Mouse (Mus musculus): ENCODE measurements around the gene Cnpy3. TPM values are rescaled to one million over a fixed set of nuclear protein-coding genes. Genes with fewer than 3 reads are reported as not detected.

Cnpy3 gene
- polyA plus RNA-seq, 1 experiment from 2014 or later: 63.4 TPM

DNA sequence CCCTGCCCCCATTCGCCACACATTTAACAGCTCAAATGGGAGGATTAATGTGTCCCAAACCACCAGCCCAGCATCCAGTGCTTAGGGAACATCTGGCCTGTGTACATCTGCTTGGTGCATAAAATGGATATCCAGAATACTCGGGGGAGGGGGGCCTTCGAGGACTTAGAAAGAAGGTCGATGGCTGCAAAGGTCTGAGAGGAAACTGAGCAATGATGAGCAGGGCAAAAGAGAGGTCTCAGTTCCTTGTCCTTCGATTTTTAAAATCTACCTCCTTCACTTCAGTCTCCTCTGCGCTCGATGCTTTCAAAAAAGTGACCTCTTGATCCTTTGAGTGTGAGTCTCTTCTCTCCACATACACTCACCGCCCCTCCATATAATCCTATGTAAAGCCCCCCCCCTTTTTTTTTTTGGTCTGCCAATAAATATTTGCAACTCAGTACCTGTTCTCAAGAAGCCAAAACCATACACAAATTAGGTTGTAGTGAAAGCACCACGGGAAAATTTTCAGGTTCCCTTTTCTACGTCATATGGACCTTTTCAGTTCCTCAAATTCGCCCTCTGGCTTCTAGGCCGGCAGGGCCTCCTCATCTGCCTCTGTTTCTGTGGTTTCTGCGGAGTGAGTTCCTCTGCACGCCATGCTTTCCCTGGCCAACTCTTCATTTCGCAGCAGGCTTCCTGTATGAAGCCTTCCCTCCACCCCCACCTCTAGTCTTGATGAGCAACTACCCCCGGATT is 789 bp downstream of the Cnpy3 start:
- peak overlapping the region; percentile 85 for H3K9ac ChIP-seq
- no peaks in the 10 kb centered on the region for H3K27me3 ChIP-seq
- 24% methylated on average over 16 of the region's 16 CpGs for WGBS
- peaks cover 27% of the 10 kb centered on the region for H3K4me1 ChIP-seq (replicated peaks)
- H3K4me3 ChIP-seq: peak overlapping the region; percentile 76
- no peaks in the 10 kb centered on the region for H3K9me3 ChIP-seq
- H3K27ac ChIP-seq (replicated peaks): peak overlapping the region; percentile 91
- no peak for ATAC-seq (ENCODE audit: low read depth)
- H3K36me3 ChIP-seq: peaks cover 14% of the 10 kb centered on the region
- H3K4me2 ChIP-seq: peak overlapping the region; percentile 82

DNA sequence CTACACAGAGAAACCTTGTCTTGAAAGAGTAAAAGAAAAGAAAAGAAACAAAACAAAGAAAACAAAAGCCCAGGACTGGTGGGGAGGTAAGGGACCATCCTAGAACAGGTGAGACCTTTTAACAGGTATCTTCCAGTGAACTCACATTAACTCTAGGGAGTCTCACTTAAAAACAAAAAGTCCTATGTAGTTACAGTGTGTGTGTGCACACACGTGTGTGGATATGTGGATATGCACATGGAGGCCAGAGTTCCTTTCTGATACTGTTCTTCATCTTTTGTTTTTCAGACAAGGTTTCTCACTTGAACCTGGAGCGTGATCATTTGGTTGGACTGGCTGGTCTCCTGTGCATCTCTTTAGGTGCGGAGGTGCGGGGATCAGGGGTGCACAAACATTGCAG is 1.4 kb downstream of the Cnpy3 start:
- peak overlapping the region; percentile 76 for H3K4me3 ChIP-seq
- H3K4me1 ChIP-seq (replicated peaks): peaks cover 27% of the 10 kb centered on the region
- H3K27me3 ChIP-seq: no peaks in the 10 kb centered on the region
- H3K9me3 ChIP-seq: no peaks in the 10 kb centered on the region
- peak overlapping the region; percentile 82 for H3K4me2 ChIP-seq
- H3K27ac ChIP-seq (replicated peaks): peak overlapping the region; percentile 91
- ATAC-seq (ENCODE audit: low read depth): no peak
- H3K9ac ChIP-seq: peak overlapping the region; percentile 85
- WGBS: 80% methylated on average over 4 of the region's 4 CpGs
- H3K36me3 ChIP-seq: peaks cover 20% of the 10 kb centered on the region

DNA sequence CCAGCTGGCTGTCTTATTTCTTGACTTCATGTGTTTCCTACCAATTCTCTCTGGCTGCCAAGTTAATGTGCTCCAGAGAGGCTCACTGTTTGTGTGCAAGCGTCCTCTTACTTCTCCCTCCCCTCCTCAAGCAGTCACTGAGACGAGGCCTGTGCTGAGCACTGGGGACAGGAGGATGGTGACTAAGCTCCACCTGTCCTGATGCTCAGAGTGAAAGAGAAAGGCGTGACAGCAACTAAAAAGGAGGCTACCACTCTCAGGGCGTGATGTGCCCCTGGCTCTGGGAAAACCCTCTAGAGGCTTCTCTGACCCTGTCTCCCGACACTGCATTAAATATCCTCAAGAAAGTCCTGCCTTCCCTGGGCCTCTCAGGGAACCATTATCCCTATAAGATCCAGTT is 2.7 kb downstream of the Cnpy3 start:
- no peaks in the 10 kb centered on the region for H3K27me3 ChIP-seq
- H3K4me3 ChIP-seq: no peak overlapping the region
- no peak overlapping the region for H3K4me2 ChIP-seq
- H3K4me1 ChIP-seq (replicated peaks): peaks cover 27% of the 10 kb centered on the region
- peaks cover 30% of the 10 kb centered on the region for H3K36me3 ChIP-seq
- WGBS: 86% methylated on average over 5 of the region's 5 CpGs
- H3K27ac ChIP-seq (replicated peaks): no peak overlapping the region
- no peaks in the 10 kb centered on the region for H3K9me3 ChIP-seq
- ATAC-seq (ENCODE audit: low read depth): no peak
- H3K9ac ChIP-seq: no peak overlapping the region

DNA sequence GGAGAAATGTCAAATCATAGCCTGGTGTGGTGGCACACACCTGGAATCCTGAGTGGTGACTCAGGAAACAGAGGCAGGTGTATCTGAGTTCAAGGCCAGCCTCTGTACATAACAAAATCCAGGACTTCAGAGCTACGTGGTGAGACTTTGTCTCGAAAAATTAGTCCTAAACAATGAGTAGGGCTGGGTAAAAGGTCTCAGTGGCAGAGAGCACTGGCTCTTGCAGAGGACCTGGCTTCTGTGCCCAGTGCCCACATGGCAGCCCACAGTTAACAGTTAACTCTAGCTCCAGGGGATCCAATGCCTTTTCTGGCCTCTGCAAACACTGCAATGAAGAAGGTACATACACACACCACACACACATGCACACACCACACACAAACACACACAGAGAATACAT is 4.2 kb downstream of the Cnpy3 start:
- Histone ChIP-seq H3K9me3 (no peaks in the 10 kb centered on the region), H3K27ac (replicated peaks) (no peak overlapping the region), H3K4me1 (replicated peaks) (peaks cover 26% of the 10 kb centered on the region), H3K4me3 (no peak overlapping the region), H3K27me3 (no peaks in the 10 kb centered on the region), H3K36me3 (peaks cover 44% of the 10 kb centered on the region), H3K9ac (no peak overlapping the region), H3K4me2 (no peak overlapping the region)
- no peak for ATAC-seq (ENCODE audit: low read depth)
- 90% methylated on average over 2 of the region's 2 CpGs for WGBS

DNA sequence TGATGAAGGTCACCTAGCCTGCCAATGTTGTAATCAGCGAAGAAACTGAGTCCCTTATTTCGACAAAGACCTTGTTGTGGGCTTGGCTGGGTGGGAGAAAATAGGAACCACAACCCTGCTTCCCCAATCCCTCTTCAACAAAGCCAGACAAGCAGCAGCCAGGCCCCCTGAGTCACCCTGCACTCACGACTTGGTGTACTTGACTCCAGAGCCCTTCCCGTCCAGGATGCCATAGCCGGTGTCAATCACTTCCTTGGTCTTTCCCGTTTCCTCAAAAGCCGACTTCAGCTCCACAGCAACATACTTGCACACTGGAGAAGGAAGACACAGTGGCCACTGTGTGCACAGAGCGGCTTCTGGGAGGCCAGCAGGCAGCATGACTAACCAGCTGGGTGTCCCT is 4.8 kb downstream of the Cnpy3 start:
- H3K27ac ChIP-seq (replicated peaks): no peak overlapping the region
- no peak overlapping the region for H3K4me3 ChIP-seq
- H3K4me2 ChIP-seq: no peak overlapping the region
- H3K4me1 ChIP-seq (replicated peaks): peaks cover 22% of the 10 kb centered on the region
- no peak overlapping the region for H3K9ac ChIP-seq
- no peaks in the 10 kb centered on the region for H3K27me3 ChIP-seq
- ATAC-seq (ENCODE audit: low read depth): no peak
- H3K9me3 ChIP-seq: no peaks in the 10 kb centered on the region
- 87% methylated on average over 8 of the region's 8 CpGs for whole genome bisulfite sequencing
- H3K36me3 ChIP-seq: peaks cover 50% of the 10 kb centered on the region

DNA sequence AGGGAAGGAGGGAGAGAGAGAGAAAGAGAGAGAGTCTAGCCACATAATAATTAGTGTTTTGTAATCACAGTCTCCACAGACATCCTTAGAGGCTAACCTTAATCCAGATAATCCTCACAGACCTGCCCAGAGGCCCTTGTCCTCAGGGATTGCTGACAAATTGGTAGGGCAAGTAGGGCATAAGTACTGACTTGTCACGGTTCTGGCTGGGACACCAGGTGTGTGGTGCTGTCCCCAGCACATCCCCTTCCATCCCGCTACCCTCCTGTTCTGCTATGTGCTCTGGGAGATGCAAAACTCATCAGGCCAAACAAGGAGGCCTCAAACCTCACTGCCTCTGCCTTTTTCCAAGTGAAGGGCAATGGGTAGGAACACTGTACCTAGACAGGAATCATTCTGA is 6.5 kb downstream of the Cnpy3 start:
- H3K4me3 ChIP-seq: no peak overlapping the region
- H3K27me3 ChIP-seq: no peaks in the 10 kb centered on the region
- no peak overlapping the region for H3K9ac ChIP-seq
- H3K27ac ChIP-seq (replicated peaks): no peak overlapping the region
- peaks cover 63% of the 10 kb centered on the region for H3K36me3 ChIP-seq
- no peak overlapping the region for H3K4me2 ChIP-seq
- ATAC-seq (ENCODE audit: low read depth): no peak
- no peaks in the 10 kb centered on the region for H3K9me3 ChIP-seq
- WGBS: 87% methylated on average over 2 of the region's 2 CpGs
- peaks cover 12% of the 10 kb centered on the region for H3K4me1 ChIP-seq (replicated peaks)

DNA sequence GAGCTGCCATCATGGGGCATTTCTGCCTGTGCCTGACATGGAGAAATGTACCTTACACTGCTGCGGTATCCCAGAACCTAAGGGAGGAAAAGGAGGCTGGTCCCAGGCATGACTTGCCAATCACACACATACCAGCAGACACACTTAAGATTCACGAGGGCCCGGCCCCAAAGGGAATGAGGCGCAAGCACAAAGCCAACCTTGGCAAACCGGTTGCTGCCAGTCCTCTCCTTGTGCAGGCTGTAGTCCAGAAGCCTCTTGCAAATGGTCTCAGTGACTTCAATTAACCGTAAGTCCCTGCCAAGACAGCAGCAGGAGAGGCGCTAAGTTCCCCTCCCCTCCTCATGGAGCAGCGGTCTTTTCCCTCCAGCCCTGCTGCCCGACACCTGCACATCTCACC is 9.0 kb downstream of the Cnpy3 start:
- 89% methylated on average over 9 of the region's 9 CpGs for WGBS
- Histone ChIP-seq H3K4me1 (replicated peaks) (no peaks in the 10 kb centered on the region), H3K4me3 (no peak overlapping the region), H3K27me3 (no peaks in the 10 kb centered on the region), H3K36me3 (peaks cover 72% of the 10 kb centered on the region), H3K9ac (no peak overlapping the region), H3K9me3 (no peaks in the 10 kb centered on the region), H3K4me2 (no peak overlapping the region), H3K27ac (replicated peaks) (no peak overlapping the region)
- ATAC-seq (ENCODE audit: low read depth): no peak

DNA sequence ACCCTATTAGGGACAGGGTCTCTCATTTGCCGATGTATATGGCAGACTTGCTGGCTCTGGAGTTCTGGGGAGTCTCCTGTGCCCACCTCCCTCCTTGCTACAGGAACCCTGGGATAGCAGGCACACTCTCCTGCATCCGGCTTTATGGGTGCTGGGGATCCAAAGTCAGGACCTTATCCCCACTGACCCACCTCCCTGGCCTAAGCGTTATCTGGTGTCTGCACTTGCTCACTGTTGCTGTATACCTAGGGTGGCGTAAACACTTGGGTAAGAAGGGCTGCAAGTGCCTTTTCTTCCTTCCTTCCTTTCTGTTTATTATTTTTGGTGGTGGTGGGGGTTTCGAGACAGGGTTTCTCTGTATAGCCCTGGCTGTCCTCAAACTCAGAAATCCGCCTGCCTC is 10.7 kb downstream of the Cnpy3 start:
- H3K27me3 ChIP-seq: no peaks in the 10 kb centered on the region
- WGBS: 98% methylated on average over 6 of the region's 6 CpGs

DNA sequence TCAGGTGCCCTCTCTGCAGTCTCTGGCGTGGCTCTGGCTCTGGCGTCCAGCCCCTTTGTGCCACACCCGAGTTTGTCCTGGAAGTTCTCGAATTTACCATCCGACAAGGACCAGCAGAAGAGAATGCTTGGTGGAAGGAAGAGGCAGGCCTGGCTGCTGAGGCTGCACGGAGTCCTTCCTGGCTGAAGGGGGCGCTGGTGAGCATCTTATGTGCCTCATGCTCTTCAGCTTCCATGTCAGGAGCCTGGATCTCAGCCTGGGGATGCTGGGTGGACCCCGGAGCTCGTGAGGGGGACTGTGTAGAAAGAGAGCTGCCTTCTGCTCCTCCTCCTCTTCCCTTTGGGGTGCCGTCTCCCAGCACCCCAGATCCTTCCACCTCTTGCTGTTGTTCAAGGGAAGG is 15.9 kb downstream of the Cnpy3 start:
- 63% methylated on average over 10 of the region's 10 CpGs for WGBS

More for the DNA sequence above, 10.7 kb downstream of the Cnpy3 start:
- H3K4me1 ChIP-seq (replicated peaks): no peaks in the 10 kb centered on the region
- ATAC-seq (ENCODE audit: low read depth): no peak
- no peak overlapping the region for H3K4me3 ChIP-seq
- no peak overlapping the region for H3K9ac ChIP-seq
- H3K36me3 ChIP-seq: peaks cover 70% of the 10 kb centered on the region
- H3K9me3 ChIP-seq: no peaks in the 10 kb centered on the region
- no peak overlapping the region for H3K27ac ChIP-seq (replicated peaks)
- H3K4me2 ChIP-seq: no peak overlapping the region

DNA sequence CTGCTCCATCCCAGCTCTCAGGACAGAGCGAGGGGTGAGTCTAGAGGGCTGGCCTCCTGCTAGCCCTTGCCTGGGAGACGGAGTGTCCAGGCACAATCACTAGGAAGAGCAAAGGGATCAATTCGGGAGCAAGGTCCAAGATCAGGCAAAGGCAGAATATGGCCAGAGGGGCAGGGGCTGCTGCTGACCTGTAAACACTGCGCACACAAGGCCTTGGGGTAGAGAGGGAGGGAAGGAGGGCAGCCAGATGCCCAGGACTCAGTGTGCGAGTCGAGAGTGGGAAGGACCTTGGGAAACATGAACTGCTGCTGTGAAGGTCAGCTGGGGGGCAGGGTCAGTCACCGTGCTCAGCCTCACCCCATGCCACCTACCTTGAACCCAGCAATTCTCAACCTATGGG is 16.7 kb downstream of the Cnpy3 start:
- WGBS: 89% methylated on average over 7 of the region's 7 CpGs

More for the DNA sequence above, 15.9 kb downstream of the Cnpy3 start:
- H3K36me3 ChIP-seq: peaks cover 44% of the 10 kb centered on the region
- no peaks in the 10 kb centered on the region for H3K9me3 ChIP-seq
- H3K4me3 ChIP-seq: no peak overlapping the region
- H3K4me2 ChIP-seq: no peak overlapping the region
- H3K9ac ChIP-seq: no peak overlapping the region
- H3K27me3 ChIP-seq: no peaks in the 10 kb centered on the region
- no peaks in the 10 kb centered on the region for H3K4me1 ChIP-seq (replicated peaks)
- no peak overlapping the region for H3K27ac ChIP-seq (replicated peaks)
- no peak for ATAC-seq (ENCODE audit: low read depth)

DNA sequence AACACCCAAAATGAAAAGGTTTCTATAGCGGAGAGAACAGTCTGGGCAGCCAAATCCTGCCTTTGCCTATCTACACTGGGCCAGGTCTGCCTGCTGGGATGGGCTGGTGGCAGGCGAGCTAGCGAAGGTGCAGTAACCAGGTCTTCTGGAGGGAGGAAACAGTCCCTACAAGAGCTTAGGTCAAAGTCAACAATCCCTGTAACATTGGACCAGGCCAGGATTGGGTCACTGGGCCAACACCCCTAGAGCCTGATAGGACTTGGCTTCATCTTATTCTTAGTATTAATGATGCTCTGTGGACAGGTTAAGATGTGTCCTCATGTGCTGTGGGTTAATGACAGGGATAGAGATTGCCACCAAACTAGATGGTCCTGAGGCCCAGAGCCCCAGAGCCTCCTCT is 18.0 kb downstream of the Cnpy3 start:
- H3K27me3 ChIP-seq: peaks cover 7% of the 10 kb centered on the region
- no peak overlapping the region for H3K9ac ChIP-seq
- no peak for ATAC-seq (ENCODE audit: low read depth)
- 92% methylated on average over 3 of the region's 3 CpGs for WGBS
- no peak overlapping the region for H3K4me2 ChIP-seq
- H3K27ac ChIP-seq (replicated peaks): no peak overlapping the region
- H3K4me3 ChIP-seq: no peak overlapping the region
- H3K4me1 ChIP-seq (replicated peaks): no peaks in the 10 kb centered on the region; the same call in 1 of the 2 replicates
- peaks cover 40% of the 10 kb centered on the region for H3K36me3 ChIP-seq
- no peaks in the 10 kb centered on the region for H3K9me3 ChIP-seq

More for the DNA sequence above, 16.7 kb downstream of the Cnpy3 start:
- H3K4me2 ChIP-seq: no peak overlapping the region
- H3K27ac ChIP-seq (replicated peaks): no peak overlapping the region
- no peak overlapping the region for H3K9ac ChIP-seq
- no peaks in the 10 kb centered on the region for H3K9me3 ChIP-seq
- peaks cover 42% of the 10 kb centered on the region for H3K36me3 ChIP-seq
- 0 out of 2 replicates have a peak, but pooled peaks have one; percentile 19 for ATAC-seq (ENCODE audit: low read depth)
- no peaks in the 10 kb centered on the region for H3K27me3 ChIP-seq
- H3K4me3 ChIP-seq: no peak overlapping the region
- no peaks in the 10 kb centered on the region for H3K4me1 ChIP-seq (replicated peaks)

DNA sequence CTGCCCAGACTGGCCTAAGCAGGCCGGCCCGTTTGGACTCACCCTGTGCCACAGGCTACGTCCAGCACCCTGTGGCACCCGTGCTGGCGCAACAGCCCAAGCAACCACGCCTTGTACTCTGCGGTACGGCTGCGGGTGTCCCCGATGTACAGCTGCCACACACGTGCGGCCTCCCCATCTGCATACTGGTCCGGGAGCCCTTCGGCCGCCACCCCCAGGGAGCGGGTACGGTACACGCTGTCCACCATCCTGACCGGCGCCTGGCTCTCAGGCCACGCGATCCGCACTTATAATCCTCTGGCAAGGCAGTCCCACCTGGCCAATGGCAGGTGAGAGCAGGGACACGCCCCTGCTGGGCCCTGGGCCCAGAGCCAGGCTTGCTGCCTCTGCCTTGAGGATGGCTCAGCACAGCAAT is 23.1 kb downstream of the Cnpy3 start, which contains the start of gene Gnmt:
TSS of gene Gnmt (minus strand) at position 265 of the 415 bp plus-strand sequence.
- Histone ChIP-seq H3K9ac (peak within 1 kb of the TSS; percentile 51), H3K27ac (replicated peaks) (no peak within 1 kb of the TSS), H3K27me3 (peaks cover 19% of the 10 kb centered on the region), H3K4me2 (peak within 1 kb of the TSS; percentile 21; the same call in 1 of the 2 replicates), H3K36me3 (peaks cover 22% of the 10 kb centered on the region), H3K4me3 (no peak within 1 kb of the TSS), H3K9me3 (no peaks in the 10 kb centered on the region), H3K4me1 (replicated peaks) (no peaks in the 10 kb centered on the region; the same call in 1 of the 2 replicates)
- WGBS: 24% methylated on average over 24 of the region's 24 CpGs
- ATAC-seq (ENCODE audit: low read depth): no peak

All from neural tube, embryonic 13.5 days (tissue).